Mouse (Mus musculus) testis, postnatal 10 days (tissue): ENCODE data around the gene Robo2.
"Not testable (repeated sequence)": the region's sequence is repeated elsewhere in the genome, so short reads cannot be mapped to it uniquely, and the experiment has no call there.

Experiments
- DNase-seq: peaks from one replicate; pipeline ENCODE4 v3.0.0; 2021; ENCODE audit warnings: low spot score

Robo2 gene

GRCm38 (mm10) chr16:74065958-74066357 is 345.7 kb downstream of the Robo2 start:
- DNase-seq, result no peak

- no peak for DNase-seq
Measured at GRCm38 (mm10) chr16:74061951-74062350, 349.7 kb downstream of the Robo2 start.

- no peak for DNase-seq
Measured at GRCm38 (mm10) chr16:74061479-74061878, 350.1 kb downstream of the Robo2 start.

- no peak for DNase-seq
Measured at GRCm38 (mm10) chr16:74056886-74057285, 354.7 kb downstream of the Robo2 start.

GRCm38 (mm10) chr16:74056210-74056609 is 355.4 kb downstream of the Robo2 start:
- DNase-seq, result no peak

GRCm38 (mm10) chr16:74055061-74055751 is 356.4 kb downstream of the Robo2 start:
- peak; percentile 41 for DNase-seq

- no peak for DNase-seq
Measured at GRCm38 (mm10) chr16:74049467-74049866, 362.2 kb downstream of the Robo2 start.

- no peak for DNase-seq
Measured at GRCm38 (mm10) chr16:74048980-74049379, 362.6 kb downstream of the Robo2 start.

GRCm38 (mm10) chr16:74047232-74047631 is 364.4 kb downstream of the Robo2 start:
- no peak for DNase-seq

- DNase-seq, result not testable (repeated sequence)
Measured at GRCm38 (mm10) chr16:74040797-74041196, 370.8 kb downstream of the Robo2 start.

- no peak for DNase-seq
Measured at GRCm38 (mm10) chr16:74027822-74028221, 383.8 kb downstream of the Robo2 start.

- DNase-seq, result no peak
Measured at GRCm38 (mm10) chr16:74022281-74022978, 389.2 kb downstream of the Robo2 start.

- DNase-seq, result no peak
Measured at GRCm38 (mm10) chr16:74005767-74006166, 405.9 kb downstream of the Robo2 start.

GRCm38 (mm10) chr16:74001331-74001730 is 410.3 kb downstream of the Robo2 start:
- DNase-seq, result no peak

- DNase-seq, result no peak
Measured at GRCm38 (mm10) chr16:73991212-73991611, 420.4 kb downstream of the Robo2 start.

GRCm38 (mm10) chr16:73969573-73969972 is 442.1 kb downstream of the Robo2 start:
- DNase-seq, result no peak

- DNase-seq, result no peak
Measured at GRCm38 (mm10) chr16:73964366-73964926, 447.2 kb downstream of the Robo2 start.

GRCm38 (mm10) chr16:73959479-73959970 is 452.1 kb downstream of the Robo2 start:
- DNase-seq, result no peak

- no peak for DNase-seq
Measured at GRCm38 (mm10) chr16:73958524-73958846, 453.1 kb downstream of the Robo2 start.

GRCm38 (mm10) chr16:73957675-73958523 is 453.7 kb downstream of the Robo2 start:
- DNase-seq, result no peak

- DNase-seq, result no peak
Measured at GRCm38 (mm10) chr16:73946171-73946570, 465.5 kb downstream of the Robo2 start.

GRCm38 (mm10) chr16:73940211-73940541 is 471.4 kb downstream of the Robo2 start:
- no peak for DNase-seq
